Mouse (Mus musculus) small intestine, adult 2 months (tissue): Measurements from ENCODE around the gene Atic.

ENCODE experiments used
- CTCF ChIP-seq: fragments of 200-500 bp; IDR thresholded peaks from 2 replicates; pipeline ENCODE4 v1.5.1; 2012; ENCODE audit warnings: low read depth, mild to moderate bottlenecking, control low read depth, inconsistent platforms, low read length, moderate library complexity, mixed read lengths; ENCODE audit not compliant: insufficient replicate concordance, insufficient read length; ENCODE audit errors: extremely low read depth
- POLR2A ChIP-seq: fragments of 200-500 bp; IDR thresholded peaks from 2 replicates; pipeline ENCODE4 v1.6.1; 2012; ENCODE audit warnings: low read depth, mild to moderate bottlenecking, control low read depth, inconsistent platforms, low read length, moderate library complexity

DNA sequence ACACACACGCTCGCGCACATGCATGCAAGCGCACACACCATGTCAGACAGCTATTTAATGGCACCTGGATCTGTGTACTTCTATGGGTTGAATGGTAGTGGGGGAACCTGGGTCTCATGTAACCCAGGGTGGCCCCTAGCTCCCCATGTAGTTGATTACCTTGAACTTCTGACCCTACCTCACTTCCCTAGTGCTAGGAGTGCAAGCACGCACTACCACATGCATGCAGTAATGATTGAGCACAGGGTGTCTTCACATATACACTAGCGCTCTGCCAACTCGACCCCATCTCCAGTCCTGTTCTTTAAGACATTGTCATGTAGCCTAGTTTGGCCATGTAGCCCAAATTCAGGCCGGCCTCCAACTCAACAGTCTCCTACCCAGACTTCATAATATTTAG lies 26.4 kb downstream of the Atic start:
- no peak for TF ChIP-seq CTCF
- TF ChIP-seq POLR2A = no peak
